Mouse (Mus musculus) heart, postnatal 0 days (tissue): ENCODE measurements at regions not wholly inside any gene's neighbourhood (a gene's known extent, or its start where the extent isn't known, plus 50 kb on each side); places are given as distances from the start of the nearest gene placed in this dataset.

Source experiments
- ATAC-seq: fragments of 200-750 bp; cut with Nextera tagmentation; 2 replicates; pipeline ENCODE4 v1.8.0; 2017; ENCODE audit warnings: low read depth, moderate number of reproducible peaks, moderate library complexity; ENCODE audit not compliant: insufficient read depth
- DNase-seq: peaks from one replicate; pipeline ENCODE4 v3.0.0-alpha.2; 2016; ENCODE audit warnings: low spot score
- H3K27ac ChIP-seq: fragments of 300-500 bp; sonication (generic); 2 replicates; pipeline ENCODE4 v1.5.1; 2014; ENCODE audit warnings: low read depth, mild to moderate bottlenecking
- H3K27me3 ChIP-seq: fragments of 300-500 bp; sonication (generic); 2 replicates; pipeline ENCODE4 v1.6.1; 2014; ENCODE audit warnings: low read length, mixed read lengths; ENCODE audit not compliant: control insufficient read depth, insufficient read depth
- H3K36me3 ChIP-seq: fragments of 300-500 bp; sonication (generic); replicated peaks from 2 replicates; pipeline ENCODE4 v1.6.1; 2014; ENCODE audit warnings: low read length, mixed read lengths; ENCODE audit not compliant: control insufficient read depth, insufficient read depth
- H3K4me1 ChIP-seq: fragments of 300-500 bp; sonication (generic); 2 replicates; pipeline ENCODE4 v1.6.1; 2014; ENCODE audit warnings: antibody characterized with exemption; ENCODE audit not compliant: control insufficient read depth, insufficient read depth
- H3K4me2 ChIP-seq: fragments of 300-500 bp; sonication (generic); 2 replicates; pipeline ENCODE4 v1.6.1; 2014; ENCODE audit warnings: low read depth, mild to moderate bottlenecking, low read length, moderate library complexity
- H3K4me3 ChIP-seq: fragments of 300-500 bp; sonication (generic); 2 replicates; pipeline ENCODE4 v1.5.1; 2014; ENCODE audit warnings: low read depth, low read length
- H3K9ac ChIP-seq: fragments of 300-500 bp; sonication (generic); replicated peaks from 2 replicates; pipeline ENCODE4 v1.6.1; 2014; ENCODE audit warnings: low read depth, low read length, mixed read lengths
- H3K9me3 ChIP-seq: fragments of 300-500 bp; sonication (generic); replicated peaks from 2 replicates; pipeline ENCODE4 v1.6.1; 2016; ENCODE audit warnings: low read length; ENCODE audit not compliant: control insufficient read depth
- CTCF ChIP-seq: IDR thresholded peaks from 2 replicates; pipeline ENCODE4 v1.5.1; 2016; ENCODE audit warnings: antibody characterized with exemption, control low read depth, low read depth
- EP300 ChIP-seq: IDR thresholded peaks from 2 replicates; pipeline ENCODE4 v1.6.1; 2016; ENCODE audit warnings: antibody characterized with exemption, low read depth
- WGBS: fragments of 180-500 bp; shearing (Covaris S2); extraction: QIAGEN DNeasy Blood & Tissue Kit; methylation state at CpG from one replicate; pipeline ENCODE4 v1.1.7; 2014; 5-methylcytosine and 5-hydroxymethylcytosine counted together

DNA sequence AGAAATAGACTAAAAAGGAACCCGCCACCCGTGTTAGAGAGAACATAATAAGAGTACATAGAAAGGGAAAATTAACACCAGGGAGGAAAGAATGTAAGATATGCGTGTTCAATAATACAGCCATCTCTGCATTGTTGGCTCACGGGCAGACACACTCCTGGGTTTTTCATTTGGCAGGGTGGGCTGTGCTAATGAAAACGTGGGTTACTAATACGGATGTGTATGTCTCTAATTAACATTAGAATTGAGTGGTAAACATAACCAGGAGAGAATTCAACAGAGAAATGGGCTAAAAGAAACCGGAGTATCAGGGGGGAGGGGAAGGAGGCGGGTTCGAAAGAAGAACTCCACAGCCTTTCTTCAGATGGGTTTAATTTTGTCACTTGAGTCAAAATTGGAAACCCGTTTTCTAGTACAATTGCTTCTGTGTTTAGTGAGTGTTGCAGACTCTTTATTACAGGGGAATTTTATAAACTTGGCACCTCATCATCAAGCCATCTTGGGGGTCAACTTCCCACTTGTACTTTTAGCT is 134.4 kb upstream of the Kiz start:
- H3K27ac ChIP-seq, result no peak overlapping the region
- no peaks in the 10 kb centered on the region for H3K27me3 ChIP-seq
- TF ChIP-seq EP300 (no peak), CTCF (no peak)
- ATAC-seq, result no peak
- H3K9me3 ChIP-seq, result no peaks in the 10 kb centered on the region
- DNase-seq, result no peak
- H3K36me3 ChIP-seq, result no peaks in the 10 kb centered on the region
- no peak overlapping the region for H3K9ac ChIP-seq
- no peak overlapping the region for H3K4me2 ChIP-seq
- H3K4me1 ChIP-seq, result no peaks in the 10 kb centered on the region
- 47% methylated on average over 10 of the region's 10 CpGs for WGBS
- no peak overlapping the region for H3K4me3 ChIP-seq

DNA sequence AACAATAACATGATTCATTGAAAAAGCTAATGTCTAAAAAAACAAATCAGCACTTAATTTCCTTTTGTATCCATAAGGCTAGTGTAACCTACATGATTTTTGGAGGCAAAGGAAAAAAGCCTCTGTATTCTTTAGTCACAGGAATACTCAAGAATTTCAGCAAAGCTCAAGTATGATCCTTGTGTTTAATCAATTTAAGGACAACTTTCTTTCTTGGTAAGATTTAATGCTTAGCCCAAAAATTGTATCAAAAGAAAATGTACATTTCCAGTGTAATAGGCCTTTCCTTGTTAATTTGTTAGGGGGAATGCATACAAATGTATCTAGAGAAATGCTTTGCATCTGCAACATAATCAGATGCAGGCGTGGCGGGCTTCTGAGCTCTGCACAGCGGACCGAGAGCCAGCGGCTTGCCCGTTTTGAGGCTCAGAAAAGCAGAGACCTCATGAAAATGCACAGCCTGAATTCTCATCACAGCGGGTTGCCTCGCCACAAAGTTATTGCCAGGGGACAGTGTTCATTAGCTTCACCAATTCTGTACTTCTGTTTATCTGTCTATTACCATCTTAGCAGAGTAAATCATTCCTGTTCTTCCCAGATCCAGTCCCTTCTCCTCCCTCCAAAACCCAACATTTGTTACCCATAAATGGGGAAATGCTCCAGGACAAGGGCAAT is 133.2 kb upstream of the Kiz start:
- WGBS, result 69% methylated on average over 8 of the region's 8 CpGs
- H3K9ac ChIP-seq, result no peak overlapping the region
- H3K4me1 ChIP-seq, result no peaks in the 10 kb centered on the region
- H3K9me3 ChIP-seq, result no peaks in the 10 kb centered on the region
- no peak overlapping the region for H3K4me3 ChIP-seq
- no peak overlapping the region for H3K27ac ChIP-seq
- TF ChIP-seq EP300 (no peak), CTCF (no peak)
- no peaks in the 10 kb centered on the region for H3K27me3 ChIP-seq
- H3K4me2 ChIP-seq, result no peak overlapping the region
- DNase-seq (no peak), ATAC-seq (no peak)
- H3K36me3 ChIP-seq, result no peaks in the 10 kb centered on the region

DNA sequence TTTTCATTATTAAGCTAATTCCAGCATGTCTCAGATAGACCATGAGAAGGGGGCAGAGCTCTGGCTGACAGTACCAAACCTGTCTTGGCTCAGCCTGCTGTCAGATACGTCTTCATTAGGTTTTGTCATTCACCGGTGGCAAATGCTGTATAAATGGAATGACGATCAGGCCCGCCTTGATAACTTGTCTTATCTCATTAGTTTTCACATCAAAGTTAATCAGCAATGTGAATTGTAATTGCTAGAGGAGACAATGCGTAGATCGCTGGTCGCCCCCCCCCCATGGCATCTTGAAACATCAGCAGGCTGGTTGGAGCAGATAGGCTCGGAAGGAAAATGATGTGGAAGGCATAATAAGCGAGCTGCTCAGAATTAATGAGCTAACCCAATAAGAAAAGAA is 132.5 kb upstream of the Kiz start:
- TF ChIP-seq CTCF (no peak), EP300 (no peak)
- DNase-seq (no peak), ATAC-seq (no peak)
- Histone ChIP-seq H3K4me3 (no peak overlapping the region), H3K9me3 (no peaks in the 10 kb centered on the region), H3K4me1 (no peaks in the 10 kb centered on the region), H3K9ac (no peak overlapping the region), H3K27ac (no peak overlapping the region), H3K27me3 (no peaks in the 10 kb centered on the region), H3K4me2 (no peak overlapping the region), H3K36me3 (no peaks in the 10 kb centered on the region)
- 65% methylated on average over 9 of the region's 9 CpGs for WGBS

DNA sequence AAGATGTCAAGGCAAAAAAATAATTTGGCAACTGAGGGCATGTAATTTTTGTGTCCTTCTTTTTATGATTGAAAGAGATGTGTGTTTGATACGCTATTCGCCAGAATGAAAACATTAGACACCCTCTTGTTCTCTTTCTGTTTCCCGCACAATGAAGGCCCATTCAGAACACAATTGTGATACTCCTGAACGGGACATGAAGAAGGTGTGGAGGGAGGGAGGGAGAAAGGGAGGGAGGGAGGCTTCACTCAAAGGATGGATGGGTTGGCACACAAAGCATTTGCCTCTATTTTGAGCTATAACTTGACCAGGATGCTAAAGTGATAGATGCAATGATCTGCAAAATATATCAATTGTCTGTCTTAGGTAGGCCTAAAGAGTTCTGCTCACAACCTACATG is 132.0 kb upstream of the Kiz start:
- TF ChIP-seq EP300, result no peak
- no peak for TF ChIP-seq CTCF
- Histone ChIP-seq H3K27me3 (no peaks in the 10 kb centered on the region), H3K4me2 (no peak overlapping the region), H3K9ac (no peak overlapping the region), H3K9me3 (no peaks in the 10 kb centered on the region), H3K36me3 (no peaks in the 10 kb centered on the region), H3K27ac (no peak overlapping the region), H3K4me3 (no peak overlapping the region), H3K4me1 (no peaks in the 10 kb centered on the region)
- no peak for ATAC-seq
- no peak for DNase-seq
- WGBS, result 82% methylated on average over 4 of the region's 4 CpGs

DNA sequence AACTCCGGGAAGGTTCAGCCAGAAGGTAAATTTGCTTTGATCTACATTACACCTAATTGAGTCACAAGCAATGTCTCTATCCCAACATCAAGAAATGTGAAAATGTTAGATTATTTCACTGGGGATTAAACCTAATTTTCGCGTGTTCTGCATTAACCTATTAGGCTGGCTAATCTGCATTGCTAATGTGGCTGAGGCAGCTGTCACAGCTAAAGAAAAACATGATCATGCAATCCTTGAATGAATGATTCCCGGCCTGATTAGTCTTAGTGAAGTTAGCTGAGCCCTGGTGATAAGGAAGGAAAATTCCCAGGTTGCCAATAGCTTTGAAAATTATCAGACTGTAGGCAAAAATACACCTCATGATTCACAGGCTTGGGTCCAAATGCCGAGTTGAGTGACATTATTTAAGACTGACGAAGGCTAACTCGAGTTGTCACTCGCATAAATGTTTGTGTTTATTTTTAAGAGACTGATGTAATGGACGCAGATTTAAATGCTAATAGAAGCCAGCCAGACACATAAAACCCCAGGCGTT is 131.5 kb upstream of the Kiz start:
- H3K4me1 ChIP-seq, result no peaks in the 10 kb centered on the region
- TF ChIP-seq EP300 (no peak), CTCF (no peak)
- no peaks in the 10 kb centered on the region for H3K9me3 ChIP-seq
- no peak for DNase-seq
- no peaks in the 10 kb centered on the region for H3K27me3 ChIP-seq
- no peak overlapping the region for H3K4me3 ChIP-seq
- 57% methylated on average over 10 of the region's 10 CpGs for WGBS
- ATAC-seq, result no peak
- H3K36me3 ChIP-seq, result no peaks in the 10 kb centered on the region
- H3K9ac ChIP-seq, result no peak overlapping the region
- H3K4me2 ChIP-seq, result no peak overlapping the region
- no peak overlapping the region for H3K27ac ChIP-seq
